Mouse (Mus musculus): ENCODE data around the gene Hira. TPM values are rescaled to one million over a fixed set of nuclear protein-coding genes. Genes with fewer than 3 reads are reported as not detected.

Gene Hira
- polyA plus RNA-seq (2012; rRNA removed), result 14.0 and 16.1 TPM in 2 replicates

DNA sequence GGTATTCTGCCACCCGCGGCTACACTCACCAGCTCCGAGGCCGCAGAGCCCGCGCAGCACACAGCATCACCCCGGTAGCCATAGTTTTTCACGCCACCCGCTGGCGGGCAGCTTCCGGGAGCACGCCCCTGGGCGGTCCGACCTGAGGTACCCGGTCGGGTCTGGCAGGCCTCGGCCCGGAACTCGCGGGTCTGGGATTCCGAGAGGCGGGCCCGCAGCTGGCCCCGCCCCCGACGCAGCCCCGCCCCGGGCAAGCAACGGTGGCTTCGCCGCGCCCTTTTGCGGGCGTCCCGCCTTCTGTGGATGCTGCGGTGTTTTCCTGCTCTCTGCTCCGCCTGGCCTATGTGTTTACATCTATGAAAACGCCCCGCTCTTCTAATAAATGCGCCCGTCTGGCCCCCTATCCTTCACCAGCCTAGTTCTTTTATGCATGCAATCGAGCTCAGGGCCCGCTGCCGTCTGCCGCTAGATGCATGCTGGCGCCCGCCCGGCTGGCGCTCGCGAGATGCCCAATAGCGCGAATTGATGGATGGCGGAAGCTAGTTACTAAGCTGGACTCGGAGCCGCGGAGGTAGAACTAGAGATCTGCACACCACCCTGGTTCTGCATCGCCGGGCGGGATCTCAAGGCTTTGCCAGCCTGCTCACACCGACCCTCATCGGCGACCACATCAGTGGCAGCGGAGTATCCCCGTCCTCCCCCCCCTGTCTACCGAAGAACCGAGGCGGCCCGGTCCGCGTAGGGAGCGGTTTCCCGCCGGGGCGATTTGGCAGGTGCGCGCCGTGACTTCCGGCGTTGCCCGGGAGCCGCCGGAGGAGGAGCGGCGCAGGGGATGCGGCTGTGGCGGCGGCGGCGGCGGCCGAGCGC is at the start of gene Hira, which contains the start of gene Mrpl40:
Gene Hira, plus strand, starts transcription at position 596 of the 867 bp plus-strand sequence.
Gene Mrpl40, minus strand, starts transcription at position 421 of the 867 bp plus-strand sequence.

DNA sequence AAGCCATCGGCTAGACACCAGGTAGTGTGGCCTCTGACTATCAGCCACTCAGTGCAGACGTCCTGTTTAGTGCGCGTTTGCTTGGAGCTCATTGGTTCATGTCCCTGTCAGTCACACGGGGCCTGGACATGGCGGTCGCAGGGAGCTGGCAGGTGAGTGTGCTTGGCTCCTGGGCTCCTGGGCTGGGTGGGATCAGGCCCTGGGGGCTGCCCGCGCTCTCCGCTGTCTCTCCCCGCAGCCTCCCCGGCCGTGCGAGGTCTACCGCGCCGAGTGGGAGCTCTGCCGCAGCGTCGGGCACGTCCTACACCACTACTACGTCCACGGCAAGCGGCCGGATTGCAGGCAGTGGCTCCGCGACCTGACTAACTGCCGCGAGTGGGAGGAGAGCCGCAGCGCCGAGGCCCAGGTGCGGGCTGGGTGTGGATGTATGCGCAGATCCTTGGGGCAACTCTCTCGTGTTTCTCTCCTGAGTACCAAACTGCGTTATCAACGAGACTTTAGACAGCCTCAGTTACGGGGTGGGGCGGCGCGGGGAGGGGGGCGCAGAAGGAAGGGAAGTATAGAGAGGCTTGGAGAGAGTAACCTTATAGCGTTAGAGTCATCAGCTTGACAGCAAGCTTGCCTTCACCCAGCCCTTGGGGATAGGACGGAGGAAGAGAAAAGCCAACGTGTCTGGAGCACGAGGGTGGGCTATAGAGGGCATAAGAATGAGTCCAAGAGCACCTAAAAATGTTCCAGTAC is 40.2 kb upstream of the Hira start, which contains the start of the genes 2510002D24Rik and Gm28539:
Gene 2510002D24Rik, plus strand, starts transcription at position 111 of the 741 bp plus-strand sequence.
Gene Gm28539, plus strand, starts transcription at position 117 of the 741 bp plus-strand sequence.

Other genes with a start within 250 kb of the Hira start
- gene Sept5, start 247.1 kb upstream of the Hira start, polyA plus RNA-seq (2012; rRNA removed), result 6.6 and 9.4 TPM in 2 replicates
- 11.6 and 12.1 TPM in 2 replicates for gene Cldn5, start 100.2 kb upstream of the Hira start, polyA plus RNA-seq (2012; rRNA removed)
- gene Ufd1, start 65.3 kb upstream of the Hira start, polyA plus RNA-seq (2012; rRNA removed), result 17.8 and 19.1 TPM in 2 replicates
- 22.8 and 24.2 TPM in 2 replicates for gene Cdc45, start 65.0 kb upstream of the Hira start, polyA plus RNA-seq (2012; rRNA removed)
- 24.4 and 27.4 TPM in 2 replicates for gene 2510002D24Rik, start 40.5 kb upstream of the Hira start, polyA plus RNA-seq (2012; rRNA removed)
- gene Gm28539, start 40.5 kb upstream of the Hira start, polyA plus RNA-seq (2012; rRNA removed), result not detected in 2 replicates
- 15.7 and 17.9 TPM in 2 replicates for gene Mrpl40, start 175 bp upstream of the Hira start, polyA plus RNA-seq (2012; rRNA removed)

Data from liver, embryonic 18 days (tissue).